Mouse (Mus musculus) heart, postnatal 0 days (tissue): ENCODE measurements around the gene Zbtb33. TPM values are rescaled to one million over a fixed set of nuclear protein-coding genes. Genes with fewer than 3 reads are reported as not detected.

Source experiments
- ATAC-seq: fragments of 200-750 bp; cut with Nextera tagmentation; 2 replicates; pipeline ENCODE4 v1.8.0; 2017; ENCODE audit warnings: low read depth, moderate number of reproducible peaks, moderate library complexity; ENCODE audit not compliant: insufficient read depth
- DNase-seq: peaks from one replicate; pipeline ENCODE4 v3.0.0-alpha.2; 2016; ENCODE audit warnings: low spot score
- H3K27ac ChIP-seq: fragments of 300-500 bp; sonication (generic); 2 replicates; pipeline ENCODE4 v1.5.1; 2014; ENCODE audit warnings: low read depth, mild to moderate bottlenecking
- H3K27me3 ChIP-seq: fragments of 300-500 bp; sonication (generic); 2 replicates; pipeline ENCODE4 v1.6.1; 2014; ENCODE audit warnings: low read length, mixed read lengths; ENCODE audit not compliant: control insufficient read depth, insufficient read depth
- H3K36me3 ChIP-seq: fragments of 300-500 bp; sonication (generic); replicated peaks from 2 replicates; pipeline ENCODE4 v1.6.1; 2014; ENCODE audit warnings: low read length, mixed read lengths; ENCODE audit not compliant: control insufficient read depth, insufficient read depth
- H3K4me1 ChIP-seq: fragments of 300-500 bp; sonication (generic); 2 replicates; pipeline ENCODE4 v1.6.1; 2014; ENCODE audit warnings: antibody characterized with exemption; ENCODE audit not compliant: control insufficient read depth, insufficient read depth
- H3K4me2 ChIP-seq: fragments of 300-500 bp; sonication (generic); 2 replicates; pipeline ENCODE4 v1.6.1; 2014; ENCODE audit warnings: low read depth, mild to moderate bottlenecking, low read length, moderate library complexity
- H3K4me3 ChIP-seq: fragments of 300-500 bp; sonication (generic); 2 replicates; pipeline ENCODE4 v1.5.1; 2014; ENCODE audit warnings: low read depth, low read length
- H3K9ac ChIP-seq: fragments of 300-500 bp; sonication (generic); replicated peaks from 2 replicates; pipeline ENCODE4 v1.6.1; 2014; ENCODE audit warnings: low read depth, low read length, mixed read lengths
- H3K9me3 ChIP-seq: fragments of 300-500 bp; sonication (generic); replicated peaks from 2 replicates; pipeline ENCODE4 v1.6.1; 2016; ENCODE audit warnings: low read length; ENCODE audit not compliant: control insufficient read depth
- CTCF ChIP-seq: IDR thresholded peaks from 2 replicates; pipeline ENCODE4 v1.5.1; 2016; ENCODE audit warnings: antibody characterized with exemption, control low read depth, low read depth
- EP300 ChIP-seq: IDR thresholded peaks from 2 replicates; pipeline ENCODE4 v1.6.1; 2016; ENCODE audit warnings: antibody characterized with exemption, low read depth
- WGBS: fragments of 180-500 bp; shearing (Covaris S2); extraction: QIAGEN DNeasy Blood & Tissue Kit; methylation state at CpG from one replicate; pipeline ENCODE4 v1.1.7; 2014; 5-methylcytosine and 5-hydroxymethylcytosine counted together
- polyA plus RNA-seq: library from polyadenylated mRNA; unstranded; fragments of >200 nt; fragmentation: Nextera tagmentation; extraction: Ambion mirVana; gene quantifications from 2 replicates; pipeline ENCODE4 v1.2.1, GENCODE M21; 2015
- total RNA-seq: library from RNA; depleted of rRNA; stranded (reverse); fragments of >200 nt; gene quantifications from 2 replicates; pipeline ENCODE4 v1.2.3, GENCODE M21; 2014; ENCODE audit warnings: low replicate concordance

The Zbtb33 gene
- total and polyA plus RNA-seq, 2 experiments from 2014 or later = 1.6 to 14.1 TPM

- H3K4me3 ChIP-seq = no peak overlapping the region
- no peak for TF ChIP-seq EP300
- TF ChIP-seq CTCF = no peak
- no peak overlapping the region for H3K9ac ChIP-seq
- no peak overlapping the region for H3K4me2 ChIP-seq
- H3K9me3 ChIP-seq = no peaks in the 10 kb centered on the region
- H3K4me1 ChIP-seq = no peaks in the 10 kb centered on the region
- ATAC-seq (no peak), DNase-seq (no peak)
- no peaks in the 10 kb centered on the region for H3K27me3 ChIP-seq
- H3K27ac ChIP-seq = no peak overlapping the region
- WGBS = 62% methylated on average over 2 of the region's 2 CpGs
- no peaks in the 10 kb centered on the region for H3K36me3 ChIP-seq
Observed at GRCm38 (mm10) chrX:38201816-38202215, 12.2 kb downstream of the Zbtb33 start.

DNA sequence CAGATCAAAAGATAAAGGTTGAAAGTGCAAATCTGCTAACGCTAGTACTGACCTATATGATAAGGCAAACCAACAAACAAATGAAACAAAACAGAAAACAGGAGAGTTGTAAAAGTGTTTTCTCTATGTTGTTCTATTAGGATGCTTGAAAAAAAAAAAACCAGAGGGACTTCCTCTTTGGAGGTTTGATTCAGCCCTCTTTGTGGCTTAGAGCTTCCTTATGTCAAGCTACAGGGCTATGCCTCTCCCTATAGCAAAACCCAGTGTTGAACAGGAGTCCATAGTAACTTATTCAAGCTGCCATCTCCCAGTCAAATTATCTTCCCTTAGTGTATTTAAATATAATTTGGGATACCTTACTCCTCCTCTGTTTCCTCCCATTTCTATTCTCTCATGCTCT is 17.8 kb downstream of the Zbtb33 start:
- Histone ChIP-seq H3K36me3 (no peaks in the 10 kb centered on the region), H3K4me2 (no peak overlapping the region), H3K9ac (no peak overlapping the region), H3K4me1 (no peaks in the 10 kb centered on the region), H3K27ac (no peak overlapping the region), H3K4me3 (no peak overlapping the region), H3K27me3 (no peaks in the 10 kb centered on the region), H3K9me3 (no peaks in the 10 kb centered on the region)
- TF ChIP-seq CTCF = no peak
- no peak for TF ChIP-seq EP300
- 67% methylated on average over 1 of the region's 1 CpGs for WGBS
- DNase-seq = no peak
- no peak for ATAC-seq

DNA sequence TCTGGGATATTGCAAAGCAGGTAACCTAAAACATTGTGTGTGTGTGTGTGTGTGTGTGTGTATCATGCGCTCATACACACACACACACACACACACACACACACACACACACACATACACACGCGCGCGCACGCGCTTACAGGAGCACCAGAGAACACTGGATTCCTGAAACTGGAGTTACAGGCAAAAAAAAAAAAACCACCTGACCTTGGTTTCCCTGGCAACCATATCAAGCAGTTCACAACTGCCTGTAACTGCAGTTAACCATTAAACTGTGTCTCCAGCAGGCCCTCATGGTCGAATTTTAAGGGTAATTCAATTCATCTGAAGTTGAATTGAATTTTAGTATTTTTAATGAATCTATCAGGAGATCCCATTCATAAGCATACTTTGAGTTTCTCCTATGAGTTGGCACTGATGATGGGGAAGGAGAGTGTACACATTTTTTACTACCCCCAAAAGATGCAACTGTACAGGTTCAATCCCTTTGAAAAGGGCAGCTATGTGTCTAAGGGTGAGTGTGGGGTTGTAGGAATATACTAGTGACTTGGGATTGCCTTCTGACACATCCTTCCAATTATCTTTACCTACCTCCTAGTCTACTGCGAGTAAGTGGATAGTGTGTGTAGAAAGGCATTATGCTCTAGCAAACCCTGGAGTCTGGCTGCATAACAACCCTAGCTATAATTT is 27.5 kb downstream of the Zbtb33 start:
- Histone ChIP-seq H3K4me1 (no peaks in the 10 kb centered on the region), H3K4me3 (no peak overlapping the region), H3K27ac (no peak overlapping the region), H3K27me3 (no peaks in the 10 kb centered on the region), H3K9me3 (no peaks in the 10 kb centered on the region), H3K4me2 (no peak overlapping the region), H3K9ac (no peak overlapping the region), H3K36me3 (no peaks in the 10 kb centered on the region)
- WGBS = 83% methylated on average over 9 of the region's 9 CpGs
- no peak for TF ChIP-seq CTCF
- TF ChIP-seq EP300 = no peak
- ATAC-seq (no peak), DNase-seq (no peak)

- Histone ChIP-seq H3K9me3 (no peaks in the 10 kb centered on the region), H3K9ac (no peak overlapping the region), H3K4me2 (no peak overlapping the region), H3K4me1 (no peaks in the 10 kb centered on the region), H3K27me3 (no peaks in the 10 kb centered on the region), H3K27ac (no peak overlapping the region), H3K36me3 (no peaks in the 10 kb centered on the region), H3K4me3 (no peak overlapping the region)
- no peak for DNase-seq
- TF ChIP-seq EP300 (no peak), CTCF (no peak)
- no peak for ATAC-seq
- WGBS = 82% methylated on average over 2 of the region's 2 CpGs
Observed at GRCm38 (mm10) chrX:38217676-38217991, 28.0 kb downstream of the Zbtb33 start.

- Histone ChIP-seq H3K4me3 (no peak overlapping the region), H3K9me3 (no peaks in the 10 kb centered on the region), H3K4me1 (no peaks in the 10 kb centered on the region), H3K27me3 (no peaks in the 10 kb centered on the region), H3K27ac (no peak overlapping the region), H3K36me3 (no peaks in the 10 kb centered on the region), H3K4me2 (no peak overlapping the region), H3K9ac (no peak overlapping the region)
- DNase-seq (no peak), ATAC-seq (no peak)
- TF ChIP-seq CTCF (no peak), EP300 (no peak)
- 48% methylated on average over 2 of the region's 2 CpGs for WGBS
Observed at GRCm38 (mm10) chrX:38222757-38223156, 33.2 kb downstream of the Zbtb33 start.

DNA sequence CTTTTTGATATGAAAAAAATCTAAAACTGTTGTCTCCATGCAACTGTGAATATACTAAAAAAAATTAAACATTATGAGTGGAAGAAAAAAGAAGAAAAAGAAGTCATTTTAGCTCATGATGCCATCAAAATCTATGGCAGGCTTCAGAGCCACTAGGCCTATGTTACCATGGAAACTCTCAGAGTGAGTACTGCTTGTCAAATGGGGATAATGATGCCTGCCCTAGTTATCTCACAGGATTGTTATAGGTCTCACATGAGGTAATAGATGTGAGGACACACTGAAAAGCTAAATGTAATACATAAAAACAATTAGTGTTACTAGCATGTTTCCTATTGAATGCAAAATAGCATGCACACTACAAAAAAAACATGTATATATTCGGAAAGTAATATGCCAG is 40.3 kb downstream of the Zbtb33 start:
- WGBS = 71% methylated on average over 1 of the region's 1 CpGs
- H3K4me3 ChIP-seq = no peak overlapping the region

More for the DNA sequence above, 40.3 kb downstream of the Zbtb33 start:
- H3K4me2 ChIP-seq = no peak overlapping the region
- H3K9ac ChIP-seq = no peak overlapping the region
- no peak for TF ChIP-seq CTCF
- TF ChIP-seq EP300 = no peak
- H3K36me3 ChIP-seq = no peaks in the 10 kb centered on the region
- no peaks in the 10 kb centered on the region for H3K4me1 ChIP-seq
- H3K27me3 ChIP-seq = no peaks in the 10 kb centered on the region
- H3K9me3 ChIP-seq = no peaks in the 10 kb centered on the region
- ATAC-seq (no peak), DNase-seq (no peak)
- H3K27ac ChIP-seq = no peak overlapping the region
